16 mouse cellular contexts compared by ENCODE assay signal in genomic region chr3:102127114-102127513, GRCm38 (mm10). TPM values are rescaled to one million over a fixed set of nuclear protein-coding genes. Genes with fewer than 3 reads are reported as not detected.
"Had no signal": no experiment of that assay in that cellular context is flagged by ENCODE, and none has a peak within 500 bp of the region (broad histone marks: within the 10 kb centered on the region; RNA-seq: fewer than 3 reads in every experiment).

No protein-coding gene starts in this region.

- H3K9me3 ChIP-seq: hindbrain, embryonic 12.5 days; limb, embryonic 13.5 days; liver, embryonic 15.5 days; midbrain, embryonic 12.5 days; neural tube, embryonic 13.5 days had no signal

- H3K27ac ChIP-seq: hindbrain, embryonic 12.5 days; limb, embryonic 13.5 days; liver, embryonic 15.5 days; midbrain, embryonic 12.5 days; neural tube, embryonic 13.5 days had no signal

- H3K4me2 ChIP-seq: hindbrain, embryonic 12.5 days; limb, embryonic 13.5 days; liver, embryonic 15.5 days; midbrain, embryonic 12.5 days; neural tube, embryonic 13.5 days had no signal

- DNase-seq: kidney, adult 8-10 months; kidney, postnatal 25 days; layer of hippocampus, adult 9-11 months; layer of hippocampus, postnatal 36 days; right cerebral cortex, postnatal 14 days; thymus, adult 2 months; thymus, postnatal 25 days had no signal

- H3K36me3 ChIP-seq: hindbrain, embryonic 12.5 days; limb, embryonic 13.5 days; liver, embryonic 15.5 days; midbrain, embryonic 12.5 days; neural tube, embryonic 13.5 days had no signal

- ATAC-seq: hindbrain, embryonic 16.5 days; inflammation-experienced regulatory T-cells, adult 6 months; midbrain, embryonic 16.5 days had no signal

- H3K4me1 ChIP-seq: hindbrain, embryonic 12.5 days; limb, embryonic 13.5 days had no signal

- H3K9ac ChIP-seq: hindbrain, embryonic 12.5 days; limb, embryonic 13.5 days; liver, embryonic 15.5 days; midbrain, embryonic 12.5 days; neural tube, embryonic 13.5 days had no signal

- H3K27me3 ChIP-seq: hindbrain, embryonic 12.5 days; limb, embryonic 13.5 days; midbrain, embryonic 12.5 days; neural tube, embryonic 13.5 days had no signal

- H3K4me3 ChIP-seq: hindbrain, embryonic 12.5 days; limb, embryonic 13.5 days; liver, embryonic 15.5 days; midbrain, embryonic 12.5 days; neural tube, embryonic 13.5 days had no signal

RNA-seq across cellular contexts. Expression of gene Casq2, which starts 40.9 kb away (rescaled TPM):
- polyA plus RNA-seq: inflammation-experienced regulatory T-cells, adult 6 months; liver, adult 2 months had no signal
